Mouse (Mus musculus) limb, embryonic 13.5 days (tissue): Measurements from ENCODE around the gene Zmiz1. TPM values are rescaled to one million over a fixed set of nuclear protein-coding genes. Genes with fewer than 3 reads are reported as not detected.
A peak's percentile ranks its signal among the peaks of the same experiment; 100 is the strongest.

Experiments used
- ATAC-seq: fragments of 200-750 bp; cut with Nextera tagmentation; 2 replicates; pipeline ENCODE4 v1.8.0; 2017; ENCODE audit warnings: low read depth, moderate number of reproducible peaks, moderate TSS enrichment; ENCODE audit not compliant: low FRiP score
- H3K27ac ChIP-seq: fragments of 300-500 bp; sonication (generic); 2 replicates; pipeline ENCODE4 v1.5.1; 2015; ENCODE audit warnings: inconsistent platforms, mild to moderate bottlenecking, moderate library complexity
- H3K27me3 ChIP-seq: fragments of 300-500 bp; sonication (generic); 2 replicates; pipeline ENCODE4 v1.6.1; 2015; ENCODE audit warnings: mild to moderate bottlenecking, inconsistent platforms
- H3K36me3 ChIP-seq: fragments of 300-500 bp; sonication (generic); 2 replicates; pipeline ENCODE4 v1.6.1; 2015; ENCODE audit warnings: inconsistent platforms, mild to moderate bottlenecking, moderate library complexity
- H3K4me1 ChIP-seq: fragments of 300-500 bp; sonication (generic); 2 replicates; pipeline ENCODE4 v1.6.1; 2015; ENCODE audit warnings: inconsistent platforms
- H3K4me2 ChIP-seq: fragments of 300-500 bp; sonication (generic); replicated peaks from 2 replicates; pipeline ENCODE4 v1.6.1; 2015; ENCODE audit warnings: inconsistent platforms, mild to moderate bottlenecking, moderate library complexity
- H3K4me3 ChIP-seq: fragments of 300-500 bp; sonication (generic); 2 replicates; pipeline ENCODE4 v1.5.1; 2015; ENCODE audit warnings: moderate library complexity, mild to moderate bottlenecking, inconsistent platforms
- H3K9ac ChIP-seq: fragments of 300-500 bp; sonication (generic); 2 replicates; pipeline ENCODE4 v1.6.1; 2015; ENCODE audit warnings: mild to moderate bottlenecking, inconsistent platforms
- H3K9me3 ChIP-seq: fragments of 300-500 bp; sonication (generic); 2 replicates; pipeline ENCODE4 v1.6.1; 2016; ENCODE audit warnings: inconsistent platforms
- WGBS: fragments of 180-500 bp; shearing (Covaris S2); methylation state at CpG from one replicate; pipeline ENCODE4 v1.1.7; 2015; 5-methylcytosine and 5-hydroxymethylcytosine counted together
- polyA plus RNA-seq: library from polyadenylated mRNA; unstranded; fragments of >200 nt; fragmentation: Nextera tagmentation; extraction: Ambion mirVana; gene quantifications from 2 replicates; pipeline ENCODE4 v1.2.1, GENCODE M21; 2015

Gene Zmiz1
- polyA plus RNA-seq, 1 experiment from 2014 or later = 68.6 TPM

GRCm38 (mm10) chr14:25458111-25459015 is 622 bp upstream of the Zmiz1 start:
- peaks cover 50% of the 10 kb centered on the region for H3K4me1 ChIP-seq
- ATAC-seq = peak; percentile 30; the same call in 1 of the 2 replicates
- H3K9me3 ChIP-seq = no peaks in the 10 kb centered on the region

DNA sequence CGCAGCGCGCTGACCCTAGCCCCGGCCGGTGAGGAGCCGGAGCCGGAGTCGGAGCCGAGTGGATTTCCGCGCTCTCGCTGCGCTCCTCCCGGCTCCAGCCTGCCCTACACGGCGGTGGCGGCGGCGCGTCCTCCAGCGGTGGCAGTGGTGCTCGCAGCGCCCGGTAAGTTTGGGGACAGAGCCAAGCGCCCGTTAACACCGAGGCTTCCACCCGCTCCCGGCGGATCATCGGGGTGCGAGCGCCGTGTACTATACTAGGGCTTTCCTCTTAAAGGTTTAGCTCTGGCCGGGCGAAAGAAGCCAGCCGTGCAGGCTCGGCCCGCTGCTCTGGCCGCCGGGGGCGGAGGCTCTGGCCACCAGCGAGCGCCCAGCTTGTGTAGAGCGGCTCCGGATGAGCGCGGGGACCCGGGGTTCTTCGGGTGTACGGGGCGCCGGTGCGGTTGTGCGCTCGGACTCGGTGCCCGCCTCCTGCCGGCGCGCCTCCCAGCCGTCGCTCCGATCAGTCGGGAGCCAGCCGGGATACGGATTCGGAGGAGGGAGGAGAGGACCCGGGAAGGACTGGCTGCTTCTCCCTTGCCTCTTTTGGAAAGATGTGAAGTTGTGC is 511 bp downstream of the Zmiz1 start:
- Histone ChIP-seq H3K27me3 (no peaks in the 10 kb centered on the region), H3K4me2 (peak overlapping the region; percentile 75), H3K4me3 (peak overlapping the region; percentile 99), H3K9me3 (no peaks in the 10 kb centered on the region), H3K36me3 (no peaks in the 10 kb centered on the region), H3K27ac (peak overlapping the region; percentile 100), H3K9ac (peak overlapping the region; percentile 100), H3K4me1 (peaks cover 57% of the 10 kb centered on the region)
- peak; percentile 10; the same call in 1 of the 2 replicates for ATAC-seq
- WGBS = under 1% methylated on average over 69 of the region's 69 CpGs

More at GRCm38 (mm10) chr14:25458111-25459015, 622 bp upstream of the Zmiz1 start:
- Histone ChIP-seq H3K36me3 (no peaks in the 10 kb centered on the region), H3K4me3 (peak overlapping the region; percentile 99), H3K27me3 (no peaks in the 10 kb centered on the region), H3K27ac (peak overlapping the region; percentile 100), H3K9ac (peak overlapping the region; percentile 100), H3K4me2 (peak overlapping the region; percentile 75)
- WGBS = under 1% methylated on average over 37 of the region's 37 CpGs

GRCm38 (mm10) chr14:25459998-25460800 is 1.2 kb downstream of the Zmiz1 start:
- peak overlapping the region; percentile 75 for H3K4me2 ChIP-seq
- H3K36me3 ChIP-seq = no peaks in the 10 kb centered on the region
- peak overlapping the region; percentile 99 for H3K4me3 ChIP-seq
- H3K27me3 ChIP-seq = no peaks in the 10 kb centered on the region
- WGBS = 0% methylated on average over 57 of the region's 63 CpGs
- peak overlapping the region; percentile 100 for H3K9ac ChIP-seq
- peaks cover 57% of the 10 kb centered on the region for H3K4me1 ChIP-seq
- no peaks in the 10 kb centered on the region for H3K9me3 ChIP-seq
- H3K27ac ChIP-seq = peak overlapping the region; percentile 100
- no peak for ATAC-seq

GRCm38 (mm10) chr14:25460801-25461675 is 2.1 kb downstream of the Zmiz1 start:
- peak overlapping the region; percentile 75 for H3K4me2 ChIP-seq
- no peaks in the 10 kb centered on the region for H3K27me3 ChIP-seq
- no peaks in the 10 kb centered on the region for H3K9me3 ChIP-seq
- no peaks in the 10 kb centered on the region for H3K36me3 ChIP-seq
- H3K9ac ChIP-seq = peak overlapping the region; percentile 100
- peak overlapping the region; percentile 99 for H3K4me3 ChIP-seq
- H3K4me1 ChIP-seq = peaks cover 57% of the 10 kb centered on the region
- whole genome bisulfite sequencing = under 1% methylated on average over 41 of the region's 42 CpGs
- peak overlapping the region; percentile 100 for H3K27ac ChIP-seq
- ATAC-seq = no peak

- H3K4me2 ChIP-seq = peak overlapping the region; percentile 75
- ATAC-seq = no peak
- H3K4me1 ChIP-seq = peaks cover 57% of the 10 kb centered on the region
- no peaks in the 10 kb centered on the region for H3K27me3 ChIP-seq
- peak overlapping the region; percentile 100 for H3K27ac ChIP-seq
- no peaks in the 10 kb centered on the region for H3K9me3 ChIP-seq
- WGBS = 4% methylated on average over 12 of the region's 12 CpGs
- H3K36me3 ChIP-seq = no peaks in the 10 kb centered on the region
- peak overlapping the region; percentile 100 for H3K9ac ChIP-seq
- H3K4me3 ChIP-seq = peak overlapping the region; percentile 99
Measured at GRCm38 (mm10) chr14:25461676-25462385, 2.8 kb downstream of the Zmiz1 start.

DNA sequence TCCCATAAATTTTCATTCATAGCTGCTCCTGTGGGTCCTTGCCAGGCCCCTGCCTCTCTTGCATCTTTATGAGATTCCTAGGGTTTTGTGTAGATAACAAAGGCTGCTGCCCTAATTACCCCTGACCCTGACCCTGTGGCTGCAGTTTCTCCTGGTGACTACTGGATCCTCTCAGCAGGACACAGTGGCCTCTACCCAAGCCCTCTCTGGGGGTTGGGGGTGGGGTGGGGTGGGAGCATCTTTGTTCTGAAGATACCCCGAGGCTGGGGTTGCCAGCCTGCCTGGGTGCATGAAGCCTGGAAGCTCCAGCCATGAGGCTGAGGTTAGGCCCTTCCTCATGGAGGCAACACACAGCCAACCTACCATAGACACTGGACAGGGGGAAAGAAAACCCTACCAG is 4.0 kb downstream of the Zmiz1 start:
- Histone ChIP-seq H3K4me2 (peak overlapping the region; percentile 75), H3K36me3 (no peaks in the 10 kb centered on the region), H3K9me3 (no peaks in the 10 kb centered on the region), H3K4me1 (peaks cover 66% of the 10 kb centered on the region), H3K9ac (peak overlapping the region; percentile 100; the same call in 1 of the 2 replicates), H3K27me3 (no peaks in the 10 kb centered on the region), H3K27ac (no peak overlapping the region), H3K4me3 (peak overlapping the region; percentile 99)
- 8% methylated on average over 1 of the region's 1 CpGs for WGBS
- no peak for ATAC-seq

DNA sequence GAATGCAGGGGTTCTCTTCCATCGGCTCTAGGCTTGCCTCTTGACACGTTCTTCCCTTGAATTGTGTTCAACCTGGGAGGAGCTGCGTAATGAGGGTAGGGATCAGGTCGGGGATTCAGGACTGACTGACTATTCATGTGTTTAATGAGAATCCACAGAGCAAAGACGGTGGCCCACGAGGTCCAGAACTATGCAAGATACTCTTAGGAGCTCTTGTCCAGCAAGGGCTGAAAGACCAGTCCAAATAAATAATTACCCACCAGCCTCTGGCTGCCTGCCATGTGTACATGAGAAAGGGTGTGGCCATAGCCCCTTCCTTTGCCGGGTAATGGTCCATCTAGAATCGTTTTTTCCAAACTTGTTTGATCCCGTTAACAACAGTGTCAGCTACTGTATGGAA is 4.9 kb downstream of the Zmiz1 start:
- 0 out of 2 replicates have a peak, but pooled peaks cover 2% of the 10 kb centered on the region for H3K36me3 ChIP-seq
- H3K27ac ChIP-seq = no peak overlapping the region
- no peak for ATAC-seq
- WGBS = 42% methylated on average over 9 of the region's 9 CpGs
- no peaks in the 10 kb centered on the region for H3K27me3 ChIP-seq
- H3K9ac ChIP-seq = no peak overlapping the region; the same call in 1 of the 2 replicates
- H3K4me2 ChIP-seq = peak overlapping the region; percentile 75
- peaks cover 76% of the 10 kb centered on the region for H3K4me1 ChIP-seq
- H3K4me3 ChIP-seq = peak overlapping the region; percentile 99
- H3K9me3 ChIP-seq = no peaks in the 10 kb centered on the region

DNA sequence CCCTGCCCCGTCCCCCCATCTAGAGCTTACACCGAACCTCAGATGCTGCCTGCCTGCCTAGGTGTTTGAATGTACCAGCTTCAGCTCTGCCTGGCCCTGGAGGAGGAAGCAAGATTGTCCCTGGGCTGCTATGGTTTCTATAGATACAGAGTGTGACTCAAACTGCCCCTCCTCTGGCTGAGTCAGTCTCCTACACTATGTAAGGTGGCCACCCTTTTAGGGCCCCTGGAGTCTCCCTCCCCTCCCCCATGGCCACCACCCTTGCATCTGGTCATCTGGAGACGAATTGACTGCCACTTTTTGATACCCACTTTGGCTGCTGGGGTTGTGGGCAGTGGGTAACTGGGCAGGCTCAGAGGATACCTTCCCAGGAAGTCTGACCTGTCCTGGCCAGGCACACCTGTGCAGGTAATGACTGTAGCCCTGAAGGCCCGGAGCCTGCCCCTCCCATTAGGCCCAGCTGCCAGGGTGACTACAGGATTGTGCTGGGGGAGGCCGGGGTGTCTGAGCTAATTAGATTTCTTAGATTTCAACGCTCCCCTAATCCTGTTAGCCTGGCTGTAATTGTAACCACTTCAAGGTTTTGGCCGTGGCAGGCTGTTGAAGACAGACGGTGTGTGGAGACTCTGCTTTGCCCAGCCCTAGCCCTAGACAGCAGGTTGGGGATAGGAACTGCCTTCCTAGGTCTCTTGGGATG is 5.8 kb downstream of the Zmiz1 start:
- H3K36me3 ChIP-seq = 0 out of 2 replicates have a peak, but pooled peaks cover 4% of the 10 kb centered on the region
- H3K27ac ChIP-seq = no peak overlapping the region
- peak overlapping the region; percentile 99; the same call in 1 of the 2 replicates for H3K4me3 ChIP-seq
- H3K27me3 ChIP-seq = no peaks in the 10 kb centered on the region
- WGBS = 34% methylated on average over 8 of the region's 8 CpGs
- H3K9me3 ChIP-seq = no peaks in the 10 kb centered on the region
- H3K9ac ChIP-seq = peak overlapping the region; percentile 53
- ATAC-seq = no peak
- peaks cover 84% of the 10 kb centered on the region for H3K4me1 ChIP-seq
- peak overlapping the region; percentile 75 for H3K4me2 ChIP-seq

DNA sequence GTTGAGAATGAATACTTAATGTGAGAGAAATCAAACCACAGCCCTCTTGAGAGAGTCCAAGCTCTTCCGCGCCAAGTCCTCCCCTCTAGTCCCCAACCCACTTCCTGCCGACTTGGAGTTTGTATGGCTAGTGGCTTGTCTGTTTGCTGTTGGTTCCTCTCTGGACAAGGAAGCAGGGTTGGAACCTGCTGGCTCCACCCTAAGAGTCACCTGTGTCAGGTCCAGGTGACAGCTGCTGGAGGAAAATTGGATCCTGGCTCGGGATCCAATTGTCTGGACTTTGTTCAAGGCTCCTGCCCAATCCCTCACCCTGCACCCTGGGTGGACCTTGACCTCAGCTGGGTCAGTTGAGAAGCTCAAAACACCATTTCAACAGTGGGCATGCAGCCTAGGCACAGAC is 7.4 kb downstream of the Zmiz1 start:
- Histone ChIP-seq H3K9me3 (no peaks in the 10 kb centered on the region), H3K27ac (no peak overlapping the region), H3K9ac (no peak overlapping the region), H3K27me3 (no peaks in the 10 kb centered on the region), H3K4me3 (no peak overlapping the region), H3K4me1 (peaks cover 98% of the 10 kb centered on the region), H3K4me2 (peak overlapping the region; percentile 75), H3K36me3 (peaks cover 10% of the 10 kb centered on the region; the same call in 1 of the 2 replicates)
- ATAC-seq = no peak
- 69% methylated on average over 4 of the region's 4 CpGs for WGBS
